Mouse (Mus musculus) adrenal gland, adult (tissue): ENCODE results near the gene Ubap2.
A peak's percentile ranks its signal among the peaks of the same experiment; 100 is the strongest.

ENCODE experiments used
- DNase-seq, 2 experiments: peaks; one replicate each; pipeline ENCODE4 v3.0.0; 2022 to 2023; ENCODE audit warnings: low spot score in 1 of 2; ENCODE audit not compliant: inconsistent age in 2 of 2

Gene Ubap2

DNA sequence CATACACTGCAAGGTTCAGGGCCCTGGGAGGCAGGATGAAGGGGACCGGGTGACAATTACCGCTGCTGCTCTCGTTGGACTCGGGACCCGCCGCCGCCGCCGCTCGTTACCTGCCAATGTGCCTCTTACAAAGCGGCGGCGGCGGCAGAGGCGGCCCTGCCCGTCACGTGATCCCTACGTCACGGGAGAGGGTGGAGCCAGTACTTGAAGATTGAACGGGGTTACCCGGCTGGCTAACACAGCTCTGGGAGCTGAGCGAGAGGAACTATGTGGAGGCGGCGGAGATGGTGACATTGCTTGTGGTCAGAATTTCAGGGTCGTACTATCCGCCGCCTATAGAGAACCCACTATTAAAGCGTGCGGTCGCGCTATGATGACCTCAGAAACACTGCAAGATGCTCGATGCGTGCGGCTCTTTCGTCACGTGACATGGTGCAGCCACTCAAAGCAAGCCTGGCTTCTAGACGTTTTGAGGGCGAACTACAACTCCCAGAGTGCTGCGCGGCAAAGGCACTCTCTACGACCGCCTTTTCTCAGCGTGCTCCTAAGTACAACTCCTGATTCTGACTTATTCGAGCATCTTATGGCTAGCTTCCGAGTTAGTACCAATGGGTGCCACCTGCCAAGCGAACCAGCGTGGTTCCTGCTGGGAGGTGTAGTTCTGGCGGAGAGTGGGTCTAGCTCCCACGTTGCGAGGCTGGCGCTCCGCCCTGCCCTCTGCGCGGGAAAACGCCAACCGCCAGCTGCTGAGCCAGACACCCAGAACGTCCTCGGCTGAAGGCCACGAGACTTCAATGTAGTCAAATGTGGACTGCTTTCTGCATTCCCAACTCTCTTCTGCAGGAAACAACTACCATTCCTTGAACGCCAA is at the start of gene Ubap2:
Gene Ubap2 (minus strand): TSS at position 165 of the 871 bp plus-strand sequence.
- peak; percentile 97 to 99 for DNase-seq

DNA sequence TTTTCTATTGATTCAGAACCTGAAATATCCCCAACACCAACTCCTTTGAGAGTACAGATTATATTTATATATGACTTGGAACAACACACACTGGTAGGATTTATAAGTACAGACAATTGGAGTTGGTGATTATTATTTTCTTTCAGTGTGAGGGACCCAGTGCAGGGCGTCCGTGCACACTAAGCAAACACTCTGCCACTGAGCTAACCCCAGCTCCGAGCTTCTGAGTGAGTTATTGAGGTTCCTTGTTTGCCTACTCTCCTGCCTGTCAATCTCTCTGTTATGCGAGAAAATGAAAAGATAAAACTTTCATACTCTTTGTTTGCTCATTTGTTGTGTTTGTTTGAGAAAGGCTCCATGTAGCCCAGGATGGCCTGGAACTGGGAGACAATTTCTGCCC is 46.0 kb upstream of the Ubap2 start:
- no peak for DNase-seq

DNA sequence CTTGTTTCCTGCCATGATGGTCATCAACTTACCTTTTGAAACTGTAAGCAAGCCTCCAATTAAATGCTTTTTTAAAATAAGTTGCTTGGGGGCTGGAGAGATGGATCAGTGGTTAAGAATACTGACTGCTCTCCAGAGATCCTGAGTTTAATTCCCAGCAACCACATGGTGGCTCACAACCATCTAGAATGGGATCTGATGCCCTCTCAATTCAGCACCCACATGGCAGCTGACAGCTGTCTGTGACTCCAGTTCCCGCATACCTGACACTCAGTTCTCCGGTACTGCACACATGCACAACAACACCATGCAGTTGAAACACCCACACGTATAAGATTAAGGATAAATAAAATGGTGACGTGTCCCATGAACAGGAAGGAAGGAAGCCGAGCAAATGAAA is 43.3 kb upstream of the Ubap2 start:
- no peak for DNase-seq

DNA sequence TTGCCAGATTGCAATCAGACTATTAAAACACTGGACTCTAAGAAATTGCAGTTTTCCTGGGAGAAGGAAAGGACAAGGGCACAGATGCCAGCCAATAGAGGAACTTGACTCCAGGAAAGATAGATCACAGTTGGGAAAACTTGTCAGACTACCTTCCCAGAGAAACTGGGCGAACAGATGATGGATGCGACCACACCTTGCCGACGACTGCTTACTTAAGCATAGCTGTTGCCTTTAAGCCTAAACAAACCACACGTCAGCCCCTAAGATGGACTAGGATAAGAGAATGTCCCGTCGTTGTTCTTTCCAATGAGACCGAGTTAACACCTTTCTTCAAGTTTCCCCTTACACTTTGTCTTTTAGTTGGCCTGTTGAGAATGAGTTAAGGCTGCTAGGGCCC is 40.2 kb upstream of the Ubap2 start:
- no peak for DNase-seq

DNA sequence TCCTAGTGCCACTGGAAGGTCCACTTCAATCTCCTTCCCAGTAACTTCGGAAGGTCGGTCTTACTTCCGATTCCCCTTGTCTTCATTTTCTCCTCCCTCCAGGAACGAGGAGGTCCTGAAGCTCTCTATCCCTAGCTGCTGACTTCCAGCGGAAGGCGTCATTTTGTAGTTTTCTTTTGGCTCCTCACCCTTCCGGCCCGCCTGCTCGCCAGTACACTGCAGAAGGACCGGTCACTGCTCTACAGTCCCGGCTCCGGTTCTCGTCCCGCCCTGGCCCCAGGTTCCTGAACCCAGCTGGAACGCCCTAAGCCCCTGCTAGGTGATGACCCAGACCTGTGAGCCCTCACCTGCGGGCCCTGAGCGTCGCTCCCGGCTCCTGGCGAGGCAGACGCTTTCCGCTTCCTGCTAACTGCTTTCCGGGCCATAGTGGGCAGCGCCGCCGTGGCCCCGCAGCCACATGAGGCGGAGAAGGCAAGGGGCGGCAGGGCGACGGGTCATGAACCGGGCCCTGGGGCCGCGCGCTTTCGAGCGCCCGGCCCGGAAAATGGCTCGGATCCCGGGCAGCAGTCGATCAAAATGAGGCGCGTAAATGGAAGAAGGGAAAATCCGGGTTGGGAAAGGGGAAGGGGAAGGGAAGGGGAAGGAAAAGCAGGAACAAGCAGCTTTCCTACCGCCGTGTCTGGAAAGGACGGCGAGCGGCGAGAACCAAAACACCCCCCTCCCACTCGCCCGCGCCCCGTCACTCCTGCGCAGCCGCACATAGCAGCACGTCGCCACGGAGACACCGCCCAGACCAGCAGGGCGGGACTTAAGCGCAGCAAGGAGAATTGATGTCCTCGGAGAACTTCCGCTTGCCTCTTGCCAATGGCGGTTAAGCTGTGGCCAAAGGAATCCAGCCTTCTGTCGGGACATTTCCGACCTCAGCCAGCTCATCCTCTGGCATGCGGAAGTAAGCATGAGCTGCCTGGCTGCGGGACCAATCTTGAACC is 39.5 kb upstream of the Ubap2 start, which contains the start of gene Dcaf12:
Gene Dcaf12 (minus strand): TSS at position 749 of the 989 bp plus-strand sequence.
- peak; percentile 97 to 98 for DNase-seq

DNA sequence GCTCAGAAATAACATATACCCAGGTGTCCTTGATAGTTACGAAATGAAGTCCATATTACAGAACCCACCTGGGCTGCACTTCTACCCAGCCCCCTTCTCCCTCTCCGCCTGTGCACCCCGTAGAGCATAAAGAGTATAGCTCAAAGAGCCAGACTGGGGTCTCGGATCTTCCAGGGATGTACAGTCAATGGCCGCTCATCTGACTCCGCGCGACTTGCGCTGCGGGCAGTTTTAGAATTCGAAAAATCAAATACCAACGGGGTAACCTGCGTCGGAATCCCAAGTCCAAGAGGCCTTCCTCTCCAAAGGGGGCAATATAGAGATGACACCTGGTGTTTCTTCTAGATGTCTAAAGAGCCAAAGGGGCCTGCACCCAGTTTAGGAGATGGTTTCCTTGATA is 38.8 kb upstream of the Ubap2 start:
- DNase-seq: peak in 1 of 2 experiments; percentile 16

DNA sequence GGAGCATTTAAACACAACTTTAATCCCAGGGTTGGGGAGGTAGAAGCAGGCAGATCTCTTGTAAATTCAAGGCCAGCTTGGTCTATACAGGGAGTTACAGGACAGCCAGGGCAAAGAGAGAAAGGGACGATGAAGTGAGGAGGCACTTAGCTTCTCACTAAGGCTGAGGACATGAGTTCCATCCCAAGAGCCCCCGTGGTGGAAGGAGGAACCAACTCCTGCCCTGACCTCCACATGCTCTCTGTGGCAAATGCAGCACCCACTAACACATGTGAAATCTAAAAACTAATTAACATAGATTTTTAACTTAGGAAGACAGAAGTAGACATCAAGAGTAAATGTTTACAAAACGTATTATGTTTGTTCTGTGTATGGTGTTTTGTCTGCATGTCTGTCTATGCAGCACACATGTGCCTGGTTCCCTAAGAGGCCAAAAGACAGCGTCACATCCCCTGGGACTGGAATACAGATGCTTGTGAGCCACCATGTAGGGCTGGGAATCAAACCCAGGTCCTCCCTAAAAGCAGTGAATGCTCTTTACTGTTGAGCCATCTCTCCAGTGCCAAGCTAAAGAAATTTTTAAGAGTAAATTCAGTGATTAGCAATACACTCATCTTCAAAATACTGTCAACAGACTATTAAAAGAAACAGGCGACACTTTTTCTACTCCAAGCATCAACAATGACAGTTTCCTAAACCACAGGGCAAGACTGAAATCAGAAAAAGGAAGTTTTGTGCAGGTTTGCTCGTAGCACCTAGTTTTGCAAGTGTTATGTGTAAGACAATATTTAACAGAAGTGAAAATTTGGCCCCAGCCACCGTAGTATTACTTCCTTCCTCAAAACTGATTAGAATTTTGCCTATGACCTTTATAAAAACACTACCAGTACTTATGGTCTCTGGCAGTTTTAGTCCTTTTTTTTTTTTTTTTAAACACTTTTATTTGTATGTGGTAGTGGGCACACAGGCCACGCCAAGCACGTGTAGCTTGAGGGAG is 35.9 kb upstream of the Ubap2 start:
- DNase-seq: no peak

DNA sequence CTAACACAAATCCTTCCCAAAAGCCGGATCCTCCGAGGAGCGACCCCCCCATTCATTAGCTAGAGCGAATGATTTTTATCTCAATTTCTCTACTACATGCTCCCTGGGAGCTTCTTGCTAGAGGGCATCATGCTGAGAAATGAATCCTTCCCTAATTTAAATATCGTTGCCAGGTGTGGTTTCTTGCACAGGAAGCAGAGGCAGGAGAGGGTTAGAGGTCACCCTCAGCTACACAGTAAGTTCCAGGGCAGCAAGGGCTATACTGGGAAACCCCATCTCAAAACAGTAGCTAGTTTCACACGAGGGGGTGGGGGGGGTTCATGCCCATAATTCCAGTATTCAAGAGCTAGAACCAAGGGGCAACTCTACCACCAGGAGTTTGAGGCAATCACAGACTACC is 32.5 kb upstream of the Ubap2 start:
- DNase-seq: no peak

DNA sequence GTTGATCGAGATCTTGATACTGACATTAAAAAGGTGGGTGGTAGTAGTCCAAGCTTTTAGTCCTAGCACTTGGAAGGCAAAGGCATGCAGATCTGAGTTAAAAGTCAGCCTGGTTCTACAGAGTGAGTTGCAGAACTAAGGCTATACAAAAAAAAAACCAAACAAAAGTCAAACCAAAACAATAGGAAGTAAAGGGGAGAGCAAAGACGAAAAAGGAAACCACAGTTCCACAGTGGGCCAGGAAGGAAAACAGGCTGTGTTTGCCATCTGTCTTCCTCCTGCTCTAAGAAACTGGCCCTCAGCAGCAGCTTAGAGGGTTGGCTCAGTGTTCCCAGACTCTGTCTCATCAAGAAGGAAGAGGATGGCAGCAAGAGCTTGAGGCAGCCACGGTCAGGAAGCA is 29.4 kb upstream of the Ubap2 start:
- DNase-seq: no peak

DNA sequence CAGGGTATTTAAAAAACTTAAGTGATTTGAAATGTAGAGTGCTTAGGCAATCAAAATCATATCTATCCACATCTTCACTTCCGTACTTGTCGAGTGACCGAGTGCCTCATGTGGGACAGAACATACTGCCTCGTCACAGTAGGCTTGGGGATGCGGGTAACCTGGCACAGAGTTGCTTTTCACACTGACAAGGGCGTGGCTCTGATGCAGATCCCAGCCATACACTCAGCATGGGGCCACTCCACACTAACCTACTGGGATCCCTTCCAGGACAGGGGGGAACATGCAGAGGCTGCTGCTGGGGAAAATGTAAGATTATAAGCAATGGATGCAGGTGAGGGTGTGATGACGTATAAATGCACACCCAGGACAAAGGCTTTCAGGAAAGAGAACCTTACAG is 28.7 kb upstream of the Ubap2 start:
- no peak for DNase-seq

DNA sequence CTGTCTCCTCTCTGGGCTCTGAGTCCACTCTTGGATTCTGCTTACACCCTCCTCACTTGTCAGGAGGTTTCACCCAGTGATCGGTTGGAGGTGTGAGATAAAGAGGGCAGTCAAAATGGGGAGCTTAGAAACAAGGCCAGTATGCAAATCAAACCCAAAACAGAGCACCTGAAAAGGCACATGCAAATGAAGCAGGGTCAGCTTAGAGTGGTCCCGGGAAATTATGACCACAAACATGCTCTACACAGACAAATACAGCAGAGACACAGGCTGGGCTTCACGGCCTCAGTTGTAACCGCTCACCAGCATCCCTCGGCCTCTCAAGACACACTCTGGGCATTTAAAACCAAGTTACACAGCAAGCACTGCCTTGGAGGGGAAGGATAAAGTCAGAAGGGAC is 24.0 kb upstream of the Ubap2 start:
- DNase-seq: no peak

DNA sequence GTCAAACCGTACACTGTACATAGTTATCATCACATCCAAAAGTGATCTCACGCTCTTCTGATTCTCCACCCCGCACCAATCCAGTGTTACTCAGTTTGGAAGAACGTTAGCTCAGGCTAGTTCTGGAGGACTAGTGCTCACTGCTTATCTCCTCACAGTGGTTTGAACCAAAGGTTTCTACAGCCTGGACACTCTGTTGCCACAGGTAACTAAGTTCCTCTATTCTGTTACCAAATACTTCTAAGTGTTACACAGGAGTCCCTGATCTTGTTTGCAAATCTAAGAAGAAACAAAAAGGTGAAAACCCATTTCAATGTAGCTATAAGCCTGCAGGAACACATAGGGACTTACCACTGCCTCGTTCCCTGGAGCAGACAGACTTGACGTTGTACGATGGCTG is 21.0 kb upstream of the Ubap2 start:
- no peak for DNase-seq

DNA sequence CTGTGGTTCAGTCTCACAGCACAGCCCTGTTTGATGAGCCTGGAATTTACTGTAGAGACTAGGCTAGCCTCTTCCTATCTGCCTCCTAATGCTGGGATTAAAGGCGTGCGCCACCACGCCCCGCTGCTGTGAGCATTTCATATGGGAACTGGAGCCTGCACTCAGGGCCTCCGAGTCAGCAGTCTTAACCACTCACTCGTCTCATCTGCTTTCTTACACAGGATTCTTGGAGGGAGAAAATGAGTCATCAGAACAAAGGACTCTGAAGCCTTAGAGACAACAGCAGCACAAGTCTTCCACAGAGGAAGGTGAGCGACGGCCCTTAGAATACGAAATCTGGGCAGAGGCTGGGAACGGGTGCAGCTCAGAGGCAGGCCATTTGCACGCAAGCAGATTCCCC is 20.6 kb upstream of the Ubap2 start:
- DNase-seq: no peak

DNA sequence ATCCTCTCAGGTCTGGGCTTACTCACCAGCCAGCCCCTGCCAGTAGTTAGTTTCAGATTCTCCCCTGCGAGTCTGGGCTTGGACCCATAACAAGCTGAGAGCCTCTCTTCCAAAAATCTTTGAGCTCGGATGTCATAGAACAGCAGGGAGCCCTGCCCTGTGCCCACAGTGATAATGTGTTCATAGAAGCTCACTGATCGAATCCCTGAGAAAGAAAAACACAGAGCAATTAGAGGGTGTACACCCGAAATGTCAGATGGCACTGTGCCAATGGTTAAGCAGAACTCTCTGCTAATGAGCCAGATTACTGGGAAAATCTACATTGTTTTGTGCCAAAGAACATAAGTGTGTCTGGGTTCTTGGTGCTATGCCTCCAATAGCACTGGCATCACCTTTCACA is 19.0 kb upstream of the Ubap2 start:
- no peak for DNase-seq

DNA sequence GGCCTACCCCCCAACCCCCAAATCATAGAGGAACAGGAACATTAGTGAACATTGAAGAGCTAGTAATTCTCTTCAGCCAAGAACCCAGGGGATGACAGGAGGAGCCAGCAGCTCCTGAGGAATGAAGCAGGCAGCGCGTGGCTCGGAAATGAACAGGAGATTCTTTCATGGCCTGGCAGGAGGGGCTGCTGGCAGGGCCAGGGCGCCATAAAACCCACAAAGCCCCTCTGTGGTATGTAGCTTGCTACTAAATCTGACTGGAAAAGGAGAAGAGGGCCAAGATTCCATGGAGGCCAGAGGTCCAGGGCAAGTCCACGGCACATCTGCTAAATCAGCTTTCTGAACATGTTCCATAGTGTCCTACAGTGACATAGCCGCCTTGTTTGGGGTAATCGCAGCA is 14.9 kb upstream of the Ubap2 start:
- no peak for DNase-seq

DNA sequence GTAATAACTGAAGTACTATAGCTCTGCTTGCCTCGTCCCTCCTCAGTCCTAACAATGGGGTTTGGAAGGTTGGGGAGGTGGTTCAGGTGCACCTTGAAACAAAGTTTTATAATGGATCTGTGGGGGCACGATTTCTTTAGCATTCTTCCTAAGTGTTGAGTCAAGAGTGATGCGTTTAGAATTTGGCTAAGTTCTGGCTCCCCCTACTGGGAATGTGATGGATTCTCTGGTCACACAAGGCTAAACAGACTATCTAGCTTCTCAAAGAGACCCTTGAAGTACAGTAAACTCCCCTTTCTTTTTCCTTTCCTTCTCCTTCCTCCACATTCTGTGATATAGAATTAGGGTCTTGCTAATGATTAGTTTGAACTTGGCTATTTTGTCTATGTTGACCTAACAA is 11.5 kb upstream of the Ubap2 start:
- peak; percentile 18 to 77 for DNase-seq

DNA sequence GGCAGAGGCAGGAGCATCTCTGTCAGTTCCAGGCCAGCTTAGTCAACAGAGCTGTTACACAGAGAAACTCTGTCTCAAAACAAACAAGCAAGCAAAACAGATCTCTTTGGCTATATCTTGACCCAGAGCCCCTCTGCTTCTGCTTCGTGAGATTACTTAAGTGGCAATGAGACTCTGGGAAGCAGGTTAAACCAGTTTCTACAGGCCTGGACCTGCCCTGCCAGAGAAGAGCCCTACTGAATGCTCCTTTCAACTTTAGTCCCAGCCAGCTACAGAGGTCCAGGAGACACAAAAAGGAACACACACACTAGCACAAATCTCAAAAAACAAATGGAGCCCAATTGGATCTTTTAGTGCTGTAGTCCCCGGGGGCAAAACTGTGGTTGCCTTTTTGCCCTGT is 9.1 kb upstream of the Ubap2 start:
- no peak for DNase-seq

DNA sequence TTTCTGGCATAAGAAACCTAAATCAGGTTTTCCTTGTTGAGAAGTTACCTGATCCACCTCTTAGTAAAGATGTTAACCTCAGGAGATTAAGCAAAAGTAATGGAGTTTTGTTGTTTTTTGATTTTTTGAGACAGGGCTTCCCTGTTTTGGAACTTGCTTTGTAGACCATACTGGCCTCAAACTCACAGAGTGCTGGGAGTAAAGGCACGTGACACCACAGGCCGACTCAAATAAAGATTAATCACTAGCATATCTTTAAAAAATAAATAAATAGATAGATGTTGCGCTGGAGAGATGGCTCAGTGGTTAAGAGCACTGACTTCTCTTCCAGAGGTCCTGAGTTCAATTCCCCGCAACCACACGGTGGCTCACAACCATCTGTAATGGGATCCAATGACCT is 983 bp upstream of the Ubap2 start:
- DNase-seq: peak in 1 of 2 experiments; percentile 35

DNA sequence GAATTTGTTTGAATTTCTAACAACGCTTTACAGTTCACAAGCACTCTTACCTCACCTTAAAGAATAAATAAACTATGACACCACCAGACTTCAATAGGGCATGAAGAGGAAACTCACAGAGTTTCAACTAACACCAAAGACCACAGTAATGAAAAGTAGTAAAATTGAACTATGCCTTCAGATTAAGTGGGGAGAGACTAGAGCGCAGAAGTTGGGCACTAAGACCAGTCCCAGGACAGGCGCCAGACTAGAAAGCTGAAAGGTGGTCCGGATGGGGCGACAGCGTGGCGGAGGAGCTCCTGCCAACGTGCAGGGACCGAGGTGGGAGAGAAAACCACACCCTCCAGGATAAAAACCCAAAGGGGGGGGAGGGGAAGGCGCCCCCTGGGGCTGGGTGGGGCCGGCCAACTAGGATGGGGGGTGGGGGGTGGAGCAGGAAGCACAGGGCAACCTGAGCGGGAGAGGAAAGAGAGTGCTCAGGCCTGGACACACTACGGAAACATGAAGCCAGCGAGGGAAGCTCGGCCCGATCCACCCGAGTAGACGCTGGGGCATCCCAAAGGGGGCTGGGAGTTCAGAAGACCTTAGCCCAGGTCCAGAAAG is 466 bp downstream of the Ubap2 start:
- DNase-seq: no peak

DNA sequence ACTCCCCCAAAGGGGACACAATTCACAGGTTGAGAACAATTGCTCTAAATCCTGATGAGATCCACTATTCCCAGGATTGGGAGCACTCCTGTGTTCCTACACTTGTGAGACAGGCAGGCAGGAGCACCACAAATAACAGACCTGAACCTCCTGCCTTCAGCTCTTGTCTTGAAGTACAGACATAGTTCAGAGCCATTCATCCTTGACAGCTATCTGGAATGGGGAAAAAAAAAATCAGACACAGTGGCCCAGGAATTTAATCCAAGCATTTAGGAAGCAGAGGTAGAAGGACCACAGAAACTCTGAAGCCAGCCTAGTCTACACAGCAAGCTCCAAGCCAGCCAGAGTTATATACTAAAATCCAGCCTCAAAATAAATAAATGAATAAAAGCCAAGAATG is 6.8 kb downstream of the Ubap2 start:
- no peak for DNase-seq
